Mouse (Mus musculus) erythroblast, adult 5-6 weeks (primary cell): ENCODE results near the gene Gnb1. TPM values are rescaled to one million over a fixed set of nuclear protein-coding genes. Genes with fewer than 3 reads are reported as not detected.
A peak's percentile ranks its signal among the peaks of the same experiment; 100 is the strongest.
"Not testable (repeated sequence)": the region's sequence is repeated elsewhere in the genome, so short reads cannot be mapped to it uniquely, and the experiment has no call there.

Experiments
- ATAC-seq: replicated peaks from 2 replicates; pipeline ENCODE4 v1.8.0; 2016; ENCODE audit warnings: moderate number of reproducible peaks, mild to moderate bottlenecking, moderate TSS enrichment, inconsistent platforms; ENCODE audit not compliant: poor library complexity, low FRiP score, severe bottlenecking
- total RNA-seq, 2 experiments: library from RNA; stranded (forward) in 1 of 2; stranded (reverse) in 1 of 2; fragments of 150-400 nt in 1 of 2; fragments of 200-764, 138-1000 nt in 1 of 2; gene quantifications; 2 replicates each; pipeline versions ENCODE4 v1.2.3 to v1.2.4; 2015 to 2017; ENCODE audit warnings: low replicate concordance in 2 of 2

Gnb1 gene
- total RNA-seq, 2 experiments from 2014 or later: 34.2 to 62.8 TPM

GRCm38 (mm10) chr4:155529294-155529693 is 38.1 kb downstream of the Gnb1 start:
- no peak for ATAC-seq

GRCm38 (mm10) chr4:155549993-155550392 is 58.8 kb downstream of the Gnb1 start:
- ATAC-seq: no peak

- ATAC-seq: no peak
Observed at GRCm38 (mm10) chr4:155550446-155550845, 59.3 kb downstream of the Gnb1 start.

- ATAC-seq: no peak
Observed at GRCm38 (mm10) chr4:155551073-155551472, 59.9 kb downstream of the Gnb1 start.

GRCm38 (mm10) chr4:155552917-155553532 is 61.9 kb downstream of the Gnb1 start:
- no peak for ATAC-seq

- ATAC-seq: peak; percentile 40; the same call in 1 of the 2 replicates
Observed at GRCm38 (mm10) chr4:155554880-155555279, 63.7 kb downstream of the Gnb1 start.

- no peak for ATAC-seq
Observed at GRCm38 (mm10) chr4:155555464-155555863, 64.3 kb downstream of the Gnb1 start.

GRCm38 (mm10) chr4:155559454-155559853 is 68.3 kb downstream of the Gnb1 start:
- no peak for ATAC-seq

GRCm38 (mm10) chr4:155560932-155561331 is 69.8 kb downstream of the Gnb1 start:
- ATAC-seq: no peak

- no peak for ATAC-seq
Observed at GRCm38 (mm10) chr4:155561661-155562442, 70.7 kb downstream of the Gnb1 start, which contains the start of gene Nadk. Gene Nadk, plus strand, starts transcription at chr4:155562378.

GRCm38 (mm10) chr4:155562725-155563399 is 71.7 kb downstream of the Gnb1 start:
- ATAC-seq: 0 out of 2 replicates have a peak, but pooled peaks have one; percentile 3

GRCm38 (mm10) chr4:155563400-155564231 is 72.5 kb downstream of the Gnb1 start:
- ATAC-seq: peak; percentile 89

- peak; percentile 26; the same call in 1 of the 2 replicates for ATAC-seq
Observed at GRCm38 (mm10) chr4:155564315-155565069, 73.3 kb downstream of the Gnb1 start.

- ATAC-seq: no peak
Observed at GRCm38 (mm10) chr4:155566555-155566954, 75.4 kb downstream of the Gnb1 start.

- no peak for ATAC-seq
Observed at GRCm38 (mm10) chr4:155568170-155568569, 77.0 kb downstream of the Gnb1 start.

GRCm38 (mm10) chr4:155568632-155569370 is 77.6 kb downstream of the Gnb1 start:
- no peak for ATAC-seq

GRCm38 (mm10) chr4:155569818-155570217 is 78.7 kb downstream of the Gnb1 start:
- no peak for ATAC-seq

GRCm38 (mm10) chr4:155570315-155570714 is 79.2 kb downstream of the Gnb1 start:
- ATAC-seq: not testable (repeated sequence)
